Mouse (Mus musculus): ENCODE results near the gene Kbtbd13. TPM values are rescaled to one million over a fixed set of nuclear protein-coding genes. Genes with fewer than 3 reads are reported as not detected.
A peak's percentile ranks its signal among the peaks of the same experiment; 100 is the strongest.
"Not testable (repeated sequence)": the region's sequence is repeated elsewhere in the genome, so short reads cannot be mapped to it uniquely, and the experiment has no call there.

Kbtbd13 gene
- polyA plus RNA-seq, 1 experiment from 2014 or later, result 1.6 TPM

DNA sequence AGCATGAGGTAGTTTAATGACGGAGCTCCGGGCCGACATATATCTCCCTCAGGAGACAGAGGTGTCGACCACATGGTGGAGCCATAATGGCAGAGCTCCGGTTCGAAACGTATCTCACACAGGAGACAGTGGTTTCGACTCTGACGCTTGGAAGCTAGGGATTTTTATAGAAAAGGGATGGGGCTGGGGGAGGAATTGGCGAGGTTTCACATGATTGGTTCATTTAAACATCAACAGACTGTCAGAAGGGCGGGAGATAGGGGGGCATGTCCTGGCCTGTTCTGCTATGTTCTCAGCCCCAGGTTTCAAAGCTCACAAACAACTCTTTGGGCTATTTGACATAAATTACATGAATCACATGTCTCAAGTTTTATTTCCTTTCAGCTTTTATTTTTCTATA is 46.0 kb downstream of the Kbtbd13 start:
- Histone ChIP-seq H3K4me2 (replicated peaks) (peak overlapping the region; percentile 89), H3K4me3 (peak overlapping the region; percentile 100), H3K27ac (peak overlapping the region; percentile 93), H3K9ac (peak overlapping the region; percentile 99; the same call in 1 of the 2 replicates), H3K4me1 (peaks cover 12% of the 10 kb centered on the region)
- not testable (repeated sequence) for H3K27me3 ChIP-seq; ATAC-seq (ENCODE audit: insufficient number of reproducible peaks, insufficient read depth, low FRiP score, low TSS enrichment); H3K36me3 ChIP-seq; H3K9me3 ChIP-seq
- 74% methylated on average over 11 of the region's 11 CpGs for WGBS

DNA sequence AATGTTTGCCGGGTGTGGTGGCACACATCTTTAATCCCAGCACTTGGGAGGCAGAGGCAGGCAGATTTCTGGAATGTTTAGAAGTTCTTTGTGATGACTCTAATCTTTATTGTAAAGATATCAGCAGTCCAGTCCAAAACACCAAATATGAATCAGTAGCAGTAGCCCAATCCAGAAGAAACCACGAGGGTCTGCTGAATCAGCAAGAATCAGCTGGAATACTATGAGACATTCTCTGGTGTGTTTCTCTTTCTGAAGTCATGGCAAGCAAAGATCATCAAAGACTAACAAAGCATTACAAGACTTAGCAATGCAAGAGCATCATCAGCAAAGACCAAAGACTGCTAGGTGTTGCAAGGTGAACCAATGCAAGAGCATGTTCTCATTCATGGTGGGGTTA is 51.0 kb downstream of the Kbtbd13 start:
- 76% methylated on average over 2 of the region's 2 CpGs for WGBS
- H3K4me2 ChIP-seq (replicated peaks), result no peak overlapping the region
- ATAC-seq (ENCODE audit: insufficient number of reproducible peaks, insufficient read depth, low FRiP score, low TSS enrichment), result no peak
- no peaks in the 10 kb centered on the region for H3K27me3 ChIP-seq
- H3K27ac ChIP-seq, result no peak overlapping the region
- no peaks in the 10 kb centered on the region for H3K4me1 ChIP-seq
- peaks cover 4% of the 10 kb centered on the region; the same call in 1 of the 2 replicates for H3K9me3 ChIP-seq
- no peak overlapping the region for H3K9ac ChIP-seq
- no peaks in the 10 kb centered on the region for H3K36me3 ChIP-seq
- H3K4me3 ChIP-seq, result no peak overlapping the region

DNA sequence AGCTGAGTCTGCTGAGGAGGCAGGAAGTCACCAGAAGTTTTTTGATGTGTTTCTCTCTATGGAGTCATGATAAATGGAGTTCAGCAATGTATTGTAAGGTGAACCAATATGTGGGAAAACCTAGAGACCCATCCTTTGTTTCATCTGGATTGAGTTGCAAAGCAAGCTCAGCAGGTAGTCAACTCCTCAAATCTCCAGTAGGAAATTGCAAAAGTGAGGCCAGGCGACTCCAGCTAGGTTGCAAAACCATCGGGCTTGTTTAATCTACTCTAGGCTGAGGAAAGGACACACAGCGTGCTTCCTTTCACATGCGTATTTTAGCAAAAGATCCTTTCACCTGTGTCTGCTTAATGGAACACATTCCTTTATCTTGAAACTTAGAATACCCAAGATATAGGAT is 52.3 kb downstream of the Kbtbd13 start:
- Histone ChIP-seq H3K27ac (no peak overlapping the region), H3K27me3 (no peaks in the 10 kb centered on the region), H3K9ac (no peak overlapping the region), H3K4me1 (no peaks in the 10 kb centered on the region), H3K4me3 (no peak overlapping the region), H3K4me2 (replicated peaks) (no peak overlapping the region), H3K36me3 (no peaks in the 10 kb centered on the region), H3K9me3 (no peaks in the 10 kb centered on the region)
- no peak for ATAC-seq (ENCODE audit: insufficient number of reproducible peaks, insufficient read depth, low FRiP score, low TSS enrichment)
- 83% methylated on average over 4 of the region's 4 CpGs for WGBS

Other genes with a start within 250 kb of the Kbtbd13 start
- gene Parp16, start 196.3 kb downstream of the Kbtbd13 start, polyA plus RNA-seq (2016; fragmentation: Nextera tagmentation; extraction: Ambion mirVana), result 7.1 and 7.2 TPM in 2 replicates
- gene Cilp, start 126.5 kb downstream of the Kbtbd13 start, polyA plus RNA-seq (2016; fragmentation: Nextera tagmentation; extraction: Ambion mirVana), result 0.95 and 0.99 TPM in 2 replicates
- 56.5 and 59.1 TPM in 2 replicates for gene Clpx, start 97.4 kb downstream of the Kbtbd13 start, polyA plus RNA-seq (2016; fragmentation: Nextera tagmentation; extraction: Ambion mirVana)
- 17.1 and 17.8 TPM in 2 replicates for gene Pdcd7, start 45.5 kb downstream of the Kbtbd13 start, polyA plus RNA-seq (2016; fragmentation: Nextera tagmentation; extraction: Ambion mirVana)
- gene Ubap1l, start 30.6 kb downstream of the Kbtbd13 start, polyA plus RNA-seq (2016; fragmentation: Nextera tagmentation; extraction: Ambion mirVana), result 0.31 and 0.38 TPM in 2 replicates
- gene Rasl12, start 6.9 kb upstream of the Kbtbd13 start, polyA plus RNA-seq (2016; fragmentation: Nextera tagmentation; extraction: Ambion mirVana), result 11.7 and 11.9 TPM in 2 replicates
- gene Slc51b, start 31.3 kb upstream of the Kbtbd13 start, polyA plus RNA-seq (2016; fragmentation: Nextera tagmentation; extraction: Ambion mirVana), result not detected in 2 replicates
- 23.4 and 25.1 TPM in 2 replicates for gene Mtfmt, start 44.1 kb upstream of the Kbtbd13 start, polyA plus RNA-seq (2016; fragmentation: Nextera tagmentation; extraction: Ambion mirVana)
- 129 and 133 TPM in 2 replicates for gene Spg21, start 69.3 kb upstream of the Kbtbd13 start, polyA plus RNA-seq (2016; fragmentation: Nextera tagmentation; extraction: Ambion mirVana)
- not detected in 2 replicates for gene Ankdd1a, start 128.5 kb upstream of the Kbtbd13 start, polyA plus RNA-seq (2016; fragmentation: Nextera tagmentation; extraction: Ambion mirVana)
- gene Plekho2, start 188.4 kb upstream of the Kbtbd13 start, polyA plus RNA-seq (2016; fragmentation: Nextera tagmentation; extraction: Ambion mirVana), result 14.6 TPM in 2 replicates
- gene Pif1, start 195.5 kb upstream of the Kbtbd13 start, polyA plus RNA-seq (2016; fragmentation: Nextera tagmentation; extraction: Ambion mirVana), result 21.8 and 24.5 TPM in 2 replicates
- 16.7 and 18.7 TPM in 2 replicates for gene Rbpms2, start 238.0 kb upstream of the Kbtbd13 start, polyA plus RNA-seq (2016; fragmentation: Nextera tagmentation; extraction: Ambion mirVana)

Data from embryonic facial prominence, embryonic 12.5 days (tissue).